Mouse (Mus musculus) small intestine, adult 2 months (tissue): Measurements from ENCODE around the gene Mien1.

Source experiments
- CTCF ChIP-seq: fragments of 200-500 bp; IDR thresholded peaks from 2 replicates; pipeline ENCODE4 v1.5.1; 2012; ENCODE audit warnings: low read depth, mild to moderate bottlenecking, control low read depth, inconsistent platforms, low read length, moderate library complexity, mixed read lengths; ENCODE audit not compliant: insufficient replicate concordance, insufficient read length; ENCODE audit errors: extremely low read depth
- POLR2A ChIP-seq: fragments of 200-500 bp; IDR thresholded peaks from 2 replicates; pipeline ENCODE4 v1.6.1; 2012; ENCODE audit warnings: low read depth, mild to moderate bottlenecking, control low read depth, inconsistent platforms, low read length, moderate library complexity

DNA sequence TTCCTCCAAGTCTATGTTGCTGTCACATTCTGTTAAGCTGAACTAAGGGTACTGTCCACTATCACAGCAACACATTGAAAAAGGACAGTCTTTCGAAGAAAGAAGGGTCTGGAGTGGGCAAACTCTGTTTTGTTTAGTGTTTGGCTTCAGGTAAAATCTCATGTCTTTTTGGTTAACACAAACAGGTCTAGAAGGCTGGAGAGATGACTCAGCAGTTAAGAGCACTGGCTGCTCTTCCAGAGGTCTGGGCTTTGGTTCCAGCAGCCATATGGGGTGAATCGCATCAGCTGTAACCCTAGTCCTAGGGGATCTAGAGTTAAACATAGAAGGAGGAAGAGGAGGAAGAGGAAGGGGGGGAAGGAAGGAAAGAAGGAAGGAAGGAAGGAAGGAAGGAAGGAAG is 47.0 kb upstream of the Mien1 start:
- TF ChIP-seq CTCF (no peak), POLR2A (no peak)
